Mouse (Mus musculus): ENCODE data around the gene Shd. TPM values are rescaled to one million over a fixed set of nuclear protein-coding genes. Genes with fewer than 3 reads are reported as not detected.
A peak's percentile ranks its signal among the peaks of the same experiment; 100 is the strongest.

Gene Shd
- polyA plus RNA-seq, 1 experiment from 2014 or later = 0.18 TPM

DNA sequence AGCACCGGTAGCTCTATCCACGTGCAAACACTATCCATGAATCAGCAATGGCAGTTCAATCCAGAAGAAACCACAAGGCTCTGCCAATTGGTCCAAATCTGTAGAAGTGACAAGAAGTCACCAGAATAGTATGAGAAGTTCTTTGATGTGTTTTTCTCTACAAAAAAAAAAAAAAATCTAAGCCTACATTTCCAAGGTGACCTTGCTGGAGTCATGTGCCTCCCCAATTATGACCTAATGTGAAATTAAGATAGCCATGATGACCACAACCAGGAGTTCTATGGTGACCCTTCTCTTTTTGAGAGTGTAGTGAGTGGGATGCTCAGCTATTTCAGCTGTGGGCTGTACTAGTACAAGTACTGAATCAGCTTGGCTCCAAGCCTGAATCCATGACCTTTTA lies 20.9 kb upstream of the Shd start, which contains the start of gene Zfp119b:
TSS of gene Zfp119b (minus strand) at position 101 of the 400 bp plus-strand sequence.
- Histone ChIP-seq H3K4me1 (ENCODE audit: control insufficient read depth, low read depth, low read length) (peaks cover 3% of the 10 kb centered on the region), H3K27me3 (ENCODE audit: control insufficient read depth, insufficient read depth, low read depth, low read length) (no peaks in the 10 kb centered on the region), H3K4me3 (ENCODE audit: low read depth, low read length) (no peak within 1 kb of the TSS), H3K4me2 (ENCODE audit: low read depth, low read length) (no peak within 1 kb of the TSS), H3K27ac (ENCODE audit: low read length) (no peak within 1 kb of the TSS), H3K36me3 (ENCODE audit: control insufficient read depth, insufficient read depth) (no peaks in the 10 kb centered on the region), H3K9ac (ENCODE audit: low read depth, low read length) (no peak within 1 kb of the TSS), H3K9me3 (replicated peaks; ENCODE audit: control insufficient read depth, low read length) (no peaks in the 10 kb centered on the region)
- no peak for ATAC-seq (ENCODE audit: low read depth)
- WGBS (ENCODE audit: insufficient replicate concordance) = 72% methylated on average over 2 of the region's 2 CpGs

DNA sequence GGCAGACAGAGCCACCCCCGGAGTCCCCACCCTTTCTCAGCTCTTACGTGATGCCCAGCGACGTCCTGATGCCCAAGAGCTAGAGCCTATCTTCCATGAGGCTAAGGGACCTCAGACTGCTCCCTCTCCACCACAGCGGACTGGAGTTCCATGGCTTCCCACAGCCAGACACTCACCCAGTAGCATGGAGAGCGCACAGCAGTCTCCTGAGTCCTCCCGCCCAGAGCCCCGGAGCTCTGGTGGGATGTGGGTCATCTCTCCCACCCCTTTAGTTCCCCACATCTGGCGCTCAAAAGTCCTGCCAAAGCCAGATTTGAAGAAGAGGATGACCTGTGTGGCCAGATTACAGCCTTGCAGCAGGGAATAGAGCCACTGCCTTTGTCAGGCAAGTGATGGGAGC lies 19.7 kb upstream of the Shd start:
- Histone ChIP-seq H3K4me1 (ENCODE audit: control insufficient read depth, low read depth, low read length) (peaks cover 2% of the 10 kb centered on the region), H3K9ac (ENCODE audit: low read depth, low read length) (no peak overlapping the region), H3K27me3 (ENCODE audit: control insufficient read depth, insufficient read depth, low read depth, low read length) (no peaks in the 10 kb centered on the region), H3K4me2 (ENCODE audit: low read depth, low read length) (no peak overlapping the region), H3K27ac (ENCODE audit: low read length) (no peak overlapping the region), H3K36me3 (ENCODE audit: control insufficient read depth, insufficient read depth) (no peaks in the 10 kb centered on the region), H3K4me3 (ENCODE audit: low read depth, low read length) (no peak overlapping the region), H3K9me3 (replicated peaks; ENCODE audit: control insufficient read depth, low read length) (no peaks in the 10 kb centered on the region)
- no peak for ATAC-seq (ENCODE audit: low read depth)
- WGBS (ENCODE audit: insufficient replicate concordance) = 70% methylated on average over 9 of the region's 9 CpGs

DNA sequence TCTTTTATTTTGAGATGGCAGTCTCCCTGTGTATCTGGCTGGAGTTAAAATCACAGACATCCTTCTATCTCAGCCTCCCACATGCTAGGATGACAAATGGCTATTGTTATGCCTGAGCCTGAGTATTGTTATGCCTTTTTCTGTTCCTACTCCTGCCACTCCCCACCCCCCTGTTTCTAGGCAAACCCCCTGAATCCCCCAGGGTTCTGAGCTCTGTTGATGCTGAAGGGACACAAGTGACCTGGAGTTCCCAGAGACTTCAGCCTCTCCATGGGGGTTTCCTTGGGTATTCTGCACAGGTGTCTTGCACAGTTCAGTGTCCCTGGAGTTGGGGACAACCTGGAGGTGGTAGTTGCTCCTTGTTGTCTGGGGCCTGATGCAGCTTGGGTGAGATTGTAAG lies 18.2 kb upstream of the Shd start:
- peak overlapping the region; percentile 16; the same call in 1 of the 2 replicates for H3K4me2 ChIP-seq (ENCODE audit: low read depth, low read length)
- no peaks in the 10 kb centered on the region for H3K36me3 ChIP-seq (ENCODE audit: control insufficient read depth, insufficient read depth)
- no peak overlapping the region for H3K4me3 ChIP-seq (ENCODE audit: low read depth, low read length)
- peak overlapping the region; percentile 57; the same call in 1 of the 2 replicates for H3K27ac ChIP-seq (ENCODE audit: low read length)
- no peak overlapping the region for H3K9ac ChIP-seq (ENCODE audit: low read depth, low read length)
- no peaks in the 10 kb centered on the region for H3K9me3 ChIP-seq (replicated peaks; ENCODE audit: control insufficient read depth, low read length)
- H3K4me1 ChIP-seq (ENCODE audit: control insufficient read depth, low read depth, low read length) = peaks cover 12% of the 10 kb centered on the region
- no peaks in the 10 kb centered on the region for H3K27me3 ChIP-seq (ENCODE audit: control insufficient read depth, insufficient read depth, low read depth, low read length)
- ATAC-seq (ENCODE audit: low read depth) = no peak

DNA sequence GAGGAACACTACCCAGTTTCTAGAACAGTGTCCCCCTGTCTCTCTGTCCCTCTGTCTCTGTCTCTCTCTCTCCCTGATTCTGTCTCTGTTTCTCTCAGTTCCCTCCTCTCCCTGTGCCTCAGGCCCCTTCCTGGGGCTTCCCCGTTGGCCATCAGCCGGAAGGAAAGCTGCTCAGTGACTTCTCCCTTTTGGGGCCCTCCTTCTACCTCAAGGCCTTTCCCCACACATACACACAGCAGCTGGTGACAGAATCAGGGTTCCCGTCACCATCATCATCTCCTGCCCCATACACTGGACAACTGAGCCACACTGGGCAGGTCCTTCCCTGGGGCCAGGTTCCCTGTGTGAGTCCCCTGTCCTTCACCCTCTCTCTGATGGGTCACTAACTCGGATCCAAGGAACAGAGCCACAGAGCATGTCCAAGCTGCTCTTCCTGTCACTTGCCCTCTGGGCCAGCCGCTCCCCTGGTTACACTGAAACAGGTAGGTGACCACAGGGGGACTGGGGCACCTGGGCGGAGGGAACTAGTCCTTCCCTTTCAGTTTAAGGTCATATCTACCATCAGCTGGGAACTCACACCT lies 17.7 kb upstream of the Shd start, which contains the start of gene Ebi3:
TSS of gene Ebi3 (plus strand) at position 194 of the 581 bp plus-strand sequence.
- peak within 1 kb of the TSS; percentile 18; the same call in 1 of the 2 replicates for H3K4me2 ChIP-seq (ENCODE audit: low read depth, low read length)
- ATAC-seq (ENCODE audit: low read depth) = peak; percentile 9; the same call in 1 of the 2 replicates
- peak within 1 kb of the TSS; percentile 38 for H3K4me3 ChIP-seq (ENCODE audit: low read depth, low read length)
- H3K4me1 ChIP-seq (ENCODE audit: control insufficient read depth, low read depth, low read length) = peaks cover 15% of the 10 kb centered on the region
- H3K36me3 ChIP-seq (ENCODE audit: control insufficient read depth, insufficient read depth) = no peaks in the 10 kb centered on the region
- peak within 1 kb of the TSS; percentile 65 for H3K27ac ChIP-seq (ENCODE audit: low read length)
- no peaks in the 10 kb centered on the region for H3K27me3 ChIP-seq (ENCODE audit: control insufficient read depth, insufficient read depth, low read depth, low read length)
- 33% methylated on average over 6 of the region's 6 CpGs for WGBS (ENCODE audit: insufficient replicate concordance)
- H3K9me3 ChIP-seq (replicated peaks; ENCODE audit: control insufficient read depth, low read length) = no peaks in the 10 kb centered on the region
- H3K9ac ChIP-seq (ENCODE audit: low read depth, low read length) = no peak within 1 kb of the TSS

GRCm38 (mm10) chr17:55953751-55954150 lies 16.5 kb upstream of the Shd start:
- no peak overlapping the region for H3K4me3 ChIP-seq (ENCODE audit: low read depth, low read length)
- peaks cover 19% of the 10 kb centered on the region for H3K4me1 ChIP-seq (ENCODE audit: control insufficient read depth, low read depth, low read length)
- H3K27ac ChIP-seq (ENCODE audit: low read length) = no peak overlapping the region
- no peaks in the 10 kb centered on the region for H3K27me3 ChIP-seq (ENCODE audit: control insufficient read depth, insufficient read depth, low read depth, low read length)
- no peaks in the 10 kb centered on the region for H3K9me3 ChIP-seq (replicated peaks; ENCODE audit: control insufficient read depth, low read length)
- no peak overlapping the region for H3K4me2 ChIP-seq (ENCODE audit: low read depth, low read length)
- 59% methylated on average over 6 of the region's 6 CpGs for WGBS (ENCODE audit: insufficient replicate concordance)
- no peak overlapping the region for H3K9ac ChIP-seq (ENCODE audit: low read depth, low read length)
- H3K36me3 ChIP-seq (ENCODE audit: control insufficient read depth, insufficient read depth) = no peaks in the 10 kb centered on the region
- ATAC-seq (ENCODE audit: low read depth) = no peak

DNA sequence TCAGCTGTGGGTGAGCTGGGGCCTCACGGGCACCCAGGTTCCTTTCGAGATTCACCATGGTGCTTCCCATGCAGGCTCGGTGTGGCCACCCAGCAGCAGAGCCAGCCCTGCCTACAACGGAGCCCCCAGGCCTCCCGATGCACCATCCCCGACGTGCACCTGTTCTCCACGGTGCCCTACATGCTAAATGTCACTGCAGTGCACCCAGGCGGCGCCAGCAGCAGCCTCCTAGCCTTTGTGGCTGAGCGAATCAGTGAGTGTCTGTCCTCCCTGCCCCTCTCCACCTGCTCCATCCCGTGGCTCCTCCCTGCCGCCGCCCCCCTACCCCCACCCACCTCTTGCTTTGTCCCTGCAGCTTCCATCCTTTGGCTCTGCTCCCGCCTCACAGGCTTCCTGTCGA lies 16.0 kb upstream of the Shd start:
- Histone ChIP-seq H3K36me3 (ENCODE audit: control insufficient read depth, insufficient read depth) (no peaks in the 10 kb centered on the region), H3K27me3 (ENCODE audit: control insufficient read depth, insufficient read depth, low read depth, low read length) (no peaks in the 10 kb centered on the region), H3K9ac (ENCODE audit: low read depth, low read length) (no peak overlapping the region), H3K9me3 (replicated peaks; ENCODE audit: control insufficient read depth, low read length) (no peaks in the 10 kb centered on the region), H3K27ac (ENCODE audit: low read length) (no peak overlapping the region), H3K4me2 (ENCODE audit: low read depth, low read length) (no peak overlapping the region), H3K4me1 (ENCODE audit: control insufficient read depth, low read depth, low read length) (peaks cover 19% of the 10 kb centered on the region), H3K4me3 (ENCODE audit: low read depth, low read length) (no peak overlapping the region)
- 42% methylated on average over 16 of the region's 16 CpGs for WGBS (ENCODE audit: insufficient replicate concordance)
- ATAC-seq (ENCODE audit: low read depth) = no peak

DNA sequence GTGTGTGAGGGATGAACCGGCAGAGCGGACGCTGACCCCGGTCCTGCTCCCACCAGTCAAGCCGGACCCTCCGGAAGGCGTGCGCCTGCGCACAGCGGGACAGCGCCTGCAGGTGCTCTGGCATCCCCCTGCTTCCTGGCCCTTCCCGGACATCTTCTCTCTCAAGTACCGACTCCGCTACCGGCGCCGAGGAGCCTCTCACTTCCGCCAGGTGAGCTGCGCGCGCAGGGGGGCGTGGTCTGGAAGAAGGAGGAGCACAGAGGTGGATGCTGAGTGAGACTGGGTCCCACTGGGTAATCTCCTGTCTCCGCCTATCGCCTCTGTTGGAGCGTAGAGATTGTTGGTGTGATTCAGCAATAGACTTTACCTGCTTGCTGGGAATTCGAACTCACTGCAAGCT lies 14.1 kb upstream of the Shd start:
- Histone ChIP-seq H3K9ac (ENCODE audit: low read depth, low read length) (peak overlapping the region; percentile 31), H3K9me3 (replicated peaks; ENCODE audit: control insufficient read depth, low read length) (no peaks in the 10 kb centered on the region), H3K36me3 (ENCODE audit: control insufficient read depth, insufficient read depth) (no peaks in the 10 kb centered on the region), H3K4me3 (ENCODE audit: low read depth, low read length) (peak overlapping the region; percentile 55), H3K27ac (ENCODE audit: low read length) (no peak overlapping the region), H3K4me2 (ENCODE audit: low read depth, low read length) (peak overlapping the region; percentile 79), H3K27me3 (ENCODE audit: control insufficient read depth, insufficient read depth, low read depth, low read length) (no peaks in the 10 kb centered on the region), H3K4me1 (ENCODE audit: control insufficient read depth, low read depth, low read length) (peaks cover 30% of the 10 kb centered on the region)
- 11% methylated on average over 26 of the region's 26 CpGs for WGBS (ENCODE audit: insufficient replicate concordance)
- ATAC-seq (ENCODE audit: low read depth) = no peak

GRCm38 (mm10) chr17:55956591-55956990 lies 13.7 kb upstream of the Shd start:
- Histone ChIP-seq H3K4me1 (ENCODE audit: control insufficient read depth, low read depth, low read length) (peaks cover 30% of the 10 kb centered on the region), H3K9me3 (replicated peaks; ENCODE audit: control insufficient read depth, low read length) (no peaks in the 10 kb centered on the region), H3K36me3 (ENCODE audit: control insufficient read depth, insufficient read depth) (no peaks in the 10 kb centered on the region), H3K4me2 (ENCODE audit: low read depth, low read length) (peak overlapping the region; percentile 79), H3K27ac (ENCODE audit: low read length) (no peak overlapping the region), H3K27me3 (ENCODE audit: control insufficient read depth, insufficient read depth, low read depth, low read length) (no peaks in the 10 kb centered on the region), H3K9ac (ENCODE audit: low read depth, low read length) (no peak overlapping the region), H3K4me3 (ENCODE audit: low read depth, low read length) (peak overlapping the region; percentile 55)
- 45% methylated on average over 6 of the region's 6 CpGs for WGBS (ENCODE audit: insufficient replicate concordance)
- ATAC-seq (ENCODE audit: low read depth) = no peak

DNA sequence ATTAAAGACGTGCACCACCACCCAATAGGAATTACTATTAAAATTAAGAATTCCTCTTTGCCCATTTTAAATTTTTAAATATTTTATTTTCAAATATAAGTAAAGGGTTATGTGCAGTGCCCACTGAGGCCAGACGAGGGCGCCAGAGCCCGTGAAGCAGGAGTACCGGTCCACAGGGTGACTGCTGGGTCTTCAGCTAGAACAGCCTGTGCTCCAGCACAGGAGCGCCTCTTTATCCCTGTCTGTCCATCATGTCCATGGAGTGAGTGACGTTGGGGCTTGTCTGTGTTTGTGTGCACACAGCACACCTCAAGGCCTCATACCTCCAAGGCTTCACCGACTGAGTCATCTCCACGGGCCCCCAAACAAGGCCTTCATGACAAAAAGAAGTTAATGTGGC lies 13.1 kb upstream of the Shd start:
- Histone ChIP-seq H3K4me3 (ENCODE audit: low read depth, low read length) (no peak overlapping the region), H3K4me2 (ENCODE audit: low read depth, low read length) (no peak overlapping the region), H3K27ac (ENCODE audit: low read length) (no peak overlapping the region), H3K4me1 (ENCODE audit: control insufficient read depth, low read depth, low read length) (peaks cover 30% of the 10 kb centered on the region), H3K27me3 (ENCODE audit: control insufficient read depth, insufficient read depth, low read depth, low read length) (no peaks in the 10 kb centered on the region), H3K9me3 (replicated peaks; ENCODE audit: control insufficient read depth, low read length) (no peaks in the 10 kb centered on the region), H3K36me3 (ENCODE audit: control insufficient read depth, insufficient read depth) (no peaks in the 10 kb centered on the region), H3K9ac (ENCODE audit: low read depth, low read length) (no peak overlapping the region)
- no peak for ATAC-seq (ENCODE audit: low read depth)
- 17% methylated on average over 9 of the region's 9 CpGs for WGBS (ENCODE audit: insufficient replicate concordance)
